Mouse (Mus musculus) hindbrain, embryonic 11.5 days (tissue): Measurements from ENCODE around the gene Clec2d. TPM values are rescaled to one million over a fixed set of nuclear protein-coding genes. Genes with fewer than 3 reads are reported as not detected.

ENCODE experiments used
- ATAC-seq: fragments of 200-750 bp; cut with Nextera tagmentation; 2 replicates; pipeline ENCODE4 v1.8.0; 2017; ENCODE audit warnings: mild to moderate bottlenecking, moderate TSS enrichment, moderate library complexity; ENCODE audit not compliant: low FRiP score
- DNase-seq: peaks from one replicate; pipeline ENCODE4 v3.0.0-alpha.2; 2015; ENCODE audit warnings: low spot score
- H3K27ac ChIP-seq: fragments of 300-500 bp; sonication (generic); 2 replicates; pipeline ENCODE4 v1.5.1; 2014; ENCODE audit warnings: mild to moderate bottlenecking, low read depth, low read length
- H3K27me3 ChIP-seq: fragments of 300-500 bp; sonication (generic); 2 replicates; pipeline ENCODE4 v1.6.1; 2014; ENCODE audit warnings: mild to moderate bottlenecking, low read length, moderate library complexity, mixed read lengths; ENCODE audit not compliant: control insufficient read depth, insufficient read depth
- H3K36me3 ChIP-seq: fragments of 300-500 bp; sonication (generic); 2 replicates; pipeline ENCODE4 v1.6.1; 2014; ENCODE audit warnings: mild to moderate bottlenecking, low read length, moderate library complexity, mixed read lengths; ENCODE audit not compliant: control insufficient read depth, insufficient read depth
- H3K4me1 ChIP-seq: fragments of 300-500 bp; sonication (generic); replicated peaks from 2 replicates; pipeline ENCODE4 v1.6.1; 2014; ENCODE audit warnings: low read length, mixed read lengths; ENCODE audit not compliant: control insufficient read depth, insufficient read depth
- H3K4me2 ChIP-seq: fragments of 300-500 bp; sonication (generic); replicated peaks from 2 replicates; pipeline ENCODE4 v1.6.1; 2014; ENCODE audit warnings: mild to moderate bottlenecking, low read depth, low read length
- H3K4me3 ChIP-seq: fragments of 300-500 bp; sonication (generic); 2 replicates; pipeline ENCODE4 v1.5.1; 2014; ENCODE audit warnings: low read depth, low read length
- H3K9ac ChIP-seq: fragments of 300-500 bp; sonication (generic); 2 replicates; pipeline ENCODE4 v1.6.1; 2014; ENCODE audit warnings: low read depth, low read length
- H3K9me3 ChIP-seq: fragments of 300-500 bp; sonication (generic); 2 replicates; pipeline ENCODE4 v1.6.1; 2016; ENCODE audit warnings: low read length; ENCODE audit not compliant: control insufficient read depth
- WGBS: fragments of 180-500 bp; shearing (Covaris S2); extraction: QIAGEN DNeasy Blood & Tissue Kit; methylation state at CpG from one replicate; pipeline ENCODE4 v1.1.7; 2014; 5-methylcytosine and 5-hydroxymethylcytosine counted together
- polyA plus RNA-seq: library from polyadenylated mRNA; unstranded; fragments of >200 nt; fragmentation: Nextera tagmentation; extraction: Ambion mirVana; gene quantifications from 2 replicates; pipeline ENCODE4 v1.2.1, GENCODE M21; 2014

Gene Clec2d
- polyA plus RNA-seq, 1 experiment from 2014 or later, result not detected

DNA sequence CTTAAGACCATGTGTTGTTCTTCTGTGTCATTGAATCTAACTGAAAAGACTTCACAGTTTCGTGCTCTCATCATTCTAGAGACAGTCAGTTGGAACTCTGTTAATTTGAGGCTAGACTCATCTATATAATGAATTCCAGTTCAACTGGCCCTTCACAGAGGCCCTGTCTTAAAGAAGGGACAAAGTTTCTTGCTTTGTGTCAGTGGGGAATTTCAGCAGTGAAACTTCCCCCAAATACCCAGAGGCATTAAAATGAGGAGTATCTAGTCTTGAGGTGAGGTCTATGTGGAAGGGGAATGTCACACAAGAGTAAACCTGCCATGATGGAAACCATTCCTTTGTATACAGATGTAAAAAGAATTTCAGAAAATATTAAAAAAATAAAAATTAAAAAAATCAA is 21.9 kb downstream of the Clec2d start:
- H3K27ac ChIP-seq, result no peak overlapping the region
- H3K4me3 ChIP-seq, result no peak overlapping the region
- H3K9ac ChIP-seq, result no peak overlapping the region
- H3K4me1 ChIP-seq, result no peaks in the 10 kb centered on the region
- H3K4me2 ChIP-seq, result no peak overlapping the region
- ATAC-seq, result no peak
- H3K27me3 ChIP-seq, result no peaks in the 10 kb centered on the region
- H3K36me3 ChIP-seq, result no peaks in the 10 kb centered on the region
- WGBS, result 100% methylated on average over 1 of the region's 1 CpGs
- DNase-seq, result no peak
- no peaks in the 10 kb centered on the region for H3K9me3 ChIP-seq

DNA sequence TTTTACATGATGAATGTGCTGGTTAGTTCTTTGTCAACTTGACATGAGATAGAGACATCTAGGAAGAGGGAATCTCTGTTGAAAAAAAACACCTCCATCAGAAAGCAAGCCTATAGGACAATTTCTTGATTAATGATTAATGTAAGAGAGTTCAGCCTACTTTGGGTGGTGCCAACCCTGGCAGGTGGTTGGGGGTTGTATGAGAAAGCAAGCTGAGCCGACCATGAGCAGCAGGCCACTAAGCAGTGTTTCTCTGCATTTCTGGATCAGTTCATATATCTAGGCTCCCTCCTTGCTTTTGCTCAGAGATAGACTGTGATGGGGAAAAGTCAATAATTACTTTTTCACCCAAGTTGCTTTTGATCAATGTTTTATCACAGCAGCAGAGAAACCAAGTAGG is 23.9 kb downstream of the Clec2d start:
- no peaks in the 10 kb centered on the region for H3K9me3 ChIP-seq
- 68% methylated on average over 1 of the region's 1 CpGs for WGBS
- ATAC-seq, result no peak
- no peak overlapping the region for H3K9ac ChIP-seq
- no peak overlapping the region for H3K4me3 ChIP-seq
- H3K36me3 ChIP-seq, result no peaks in the 10 kb centered on the region
- no peak overlapping the region for H3K27ac ChIP-seq
- DNase-seq, result no peak
- no peak overlapping the region for H3K4me2 ChIP-seq
- no peaks in the 10 kb centered on the region for H3K4me1 ChIP-seq
- no peaks in the 10 kb centered on the region for H3K27me3 ChIP-seq

DNA sequence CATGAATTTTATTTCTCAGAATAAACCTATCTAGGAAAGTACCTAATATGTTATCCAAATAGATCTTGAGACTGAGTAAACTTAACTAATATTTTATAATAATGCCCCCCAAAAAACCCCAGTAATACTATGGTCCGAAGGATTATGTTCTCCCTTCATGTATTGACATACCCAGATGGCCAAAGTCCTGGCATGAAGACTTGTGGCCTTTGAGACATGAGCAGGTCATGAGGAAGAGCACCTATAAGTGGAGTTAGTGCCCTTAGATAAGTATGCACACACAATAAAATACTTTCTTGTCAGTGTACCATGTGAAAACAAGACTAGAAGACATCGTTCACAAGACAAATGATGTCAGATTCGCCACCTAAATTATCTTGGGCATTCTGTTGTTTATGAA is 24.4 kb downstream of the Clec2d start:
- WGBS, result 89% methylated on average over 3 of the region's 3 CpGs
- Histone ChIP-seq H3K27ac (no peak overlapping the region), H3K4me2 (no peak overlapping the region), H3K27me3 (no peaks in the 10 kb centered on the region), H3K4me3 (no peak overlapping the region), H3K9ac (no peak overlapping the region), H3K9me3 (no peaks in the 10 kb centered on the region), H3K4me1 (no peaks in the 10 kb centered on the region), H3K36me3 (no peaks in the 10 kb centered on the region)
- DNase-seq (no peak), ATAC-seq (no peak)

DNA sequence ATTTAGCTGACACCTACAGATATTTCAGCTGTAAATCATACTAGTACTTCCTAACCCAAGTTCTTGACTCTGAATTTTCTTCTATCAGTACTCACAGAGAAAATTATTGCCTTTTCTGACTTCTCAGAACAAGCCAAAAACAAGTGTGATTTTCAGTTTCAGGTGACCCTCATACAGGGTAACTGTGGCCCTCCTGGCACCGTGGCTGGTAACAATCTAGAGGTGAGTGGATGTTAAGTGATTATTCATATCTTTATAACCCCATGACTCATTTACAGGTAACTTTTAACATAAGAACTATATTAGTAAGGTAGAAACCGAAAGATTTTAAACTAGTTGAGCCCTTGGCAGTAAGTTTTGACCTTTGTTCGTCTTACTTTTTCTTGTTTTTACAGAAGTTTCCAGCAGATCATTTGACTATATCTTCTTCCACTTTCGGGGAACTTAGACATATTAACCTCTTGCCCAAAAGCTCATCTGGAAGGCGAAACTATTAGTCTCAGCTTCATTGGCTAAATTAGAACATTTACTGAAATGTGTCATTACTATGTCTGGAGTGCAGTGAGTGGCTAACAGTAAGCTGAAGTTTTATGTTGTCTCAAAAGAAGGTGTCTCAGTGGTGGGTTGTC is 28.6 kb downstream of the Clec2d start:
- ATAC-seq, result no peak
- Histone ChIP-seq H3K4me2 (no peak overlapping the region), H3K9me3 (no peaks in the 10 kb centered on the region), H3K4me3 (no peak overlapping the region), H3K36me3 (no peaks in the 10 kb centered on the region), H3K9ac (no peak overlapping the region), H3K4me1 (no peaks in the 10 kb centered on the region), H3K27ac (no peak overlapping the region), H3K27me3 (no peaks in the 10 kb centered on the region)
- 93% methylated on average over 5 of the region's 5 CpGs for WGBS
- no peak for DNase-seq

DNA sequence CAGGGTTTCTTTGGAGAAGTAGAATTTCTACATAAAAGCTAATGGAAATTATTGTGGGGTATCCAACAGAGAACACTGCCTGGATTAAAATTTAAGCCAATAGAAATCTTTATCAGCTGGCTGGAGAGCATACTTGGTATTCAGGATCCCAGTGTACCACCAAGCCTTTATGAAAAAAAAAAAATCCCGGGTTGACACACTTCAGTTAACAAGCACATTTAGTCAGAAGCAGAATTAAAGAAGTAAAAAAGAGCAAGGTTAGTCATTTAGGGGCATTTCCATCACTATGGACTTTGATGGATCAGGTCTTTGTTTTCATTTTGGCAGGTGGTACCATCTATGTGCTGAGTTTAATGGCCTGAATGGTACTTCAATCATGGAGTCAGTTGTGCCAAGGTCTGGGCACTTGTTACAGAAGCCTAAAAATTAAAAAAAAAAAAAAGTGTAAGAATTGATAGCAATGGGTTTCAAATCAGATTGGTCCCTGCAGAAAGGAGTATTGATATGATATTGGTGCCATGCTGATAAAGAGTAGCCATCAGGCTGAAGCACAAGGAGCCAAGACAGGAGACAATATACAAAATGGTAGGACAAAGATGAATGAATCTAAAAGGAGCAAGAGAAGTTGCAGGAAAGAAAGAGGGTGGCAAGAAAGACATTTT is 29.5 kb downstream of the Clec2d start:
- DNase-seq, result no peak
- Histone ChIP-seq H3K36me3 (no peaks in the 10 kb centered on the region), H3K9ac (no peak overlapping the region), H3K4me1 (no peaks in the 10 kb centered on the region), H3K27me3 (no peaks in the 10 kb centered on the region), H3K4me2 (no peak overlapping the region), H3K27ac (no peak overlapping the region), H3K9me3 (no peaks in the 10 kb centered on the region), H3K4me3 (no peak overlapping the region)
- WGBS, result 72% methylated on average over 1 of the region's 1 CpGs
- ATAC-seq, result no peak

DNA sequence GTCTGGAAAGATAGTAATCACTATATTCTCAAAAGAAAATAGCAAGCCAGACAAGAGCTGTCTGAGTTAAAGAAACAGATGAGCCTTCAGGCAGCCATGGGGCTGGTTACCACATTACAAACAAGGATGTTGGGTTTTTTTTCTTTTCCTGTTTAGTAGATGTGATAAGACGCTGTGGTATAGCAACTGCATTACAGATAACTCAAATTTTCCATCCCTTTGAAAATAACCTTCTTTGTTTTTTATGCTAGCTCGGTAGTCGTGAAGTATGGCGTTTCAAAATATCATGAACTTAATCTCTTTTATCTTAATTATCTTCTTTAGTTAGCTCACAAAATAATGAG is 30.0 kb downstream of the Clec2d start:
- Histone ChIP-seq H3K9me3 (no peaks in the 10 kb centered on the region), H3K4me3 (no peak overlapping the region), H3K4me1 (no peaks in the 10 kb centered on the region), H3K4me2 (no peak overlapping the region), H3K36me3 (no peaks in the 10 kb centered on the region), H3K9ac (no peak overlapping the region), H3K27ac (no peak overlapping the region), H3K27me3 (no peaks in the 10 kb centered on the region)
- DNase-seq (no peak), ATAC-seq (no peak)
- 90% methylated on average over 4 of the region's 4 CpGs for WGBS

DNA sequence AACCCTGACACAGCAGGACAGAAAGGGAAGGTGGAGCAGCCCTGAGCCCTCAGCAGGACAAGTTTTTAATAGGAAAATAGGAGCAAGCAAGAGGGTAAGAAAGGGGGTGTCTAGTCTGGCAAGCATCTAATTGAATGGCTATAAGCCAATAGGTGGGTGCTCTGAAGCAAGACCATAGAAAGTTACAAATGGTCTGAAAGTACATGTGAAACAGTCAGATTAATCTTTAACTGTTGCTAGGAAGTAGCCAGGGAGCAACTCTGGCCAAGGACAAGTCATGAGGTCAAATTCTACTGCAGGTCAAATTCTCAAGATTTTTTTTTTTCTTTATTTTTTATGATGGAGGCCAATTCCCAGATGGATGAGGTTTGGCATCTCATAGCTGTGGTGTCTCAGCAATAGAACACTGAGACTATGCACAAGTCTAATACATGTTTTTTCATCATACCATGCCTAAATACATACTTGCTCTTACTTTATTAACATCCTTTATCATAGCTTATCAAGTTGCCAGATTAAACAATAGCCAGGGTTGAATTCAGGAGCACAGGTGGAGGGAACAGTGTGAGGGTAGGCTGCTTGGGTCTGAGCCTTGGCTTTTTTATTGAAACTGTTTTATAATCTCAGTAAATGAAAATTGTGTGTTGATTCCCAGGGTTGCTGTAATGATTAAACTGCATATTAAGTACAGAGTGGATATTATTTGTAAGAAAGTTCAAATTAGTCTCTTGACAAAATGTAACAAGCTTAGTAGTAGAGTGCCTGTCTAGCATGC is 32.2 kb downstream of the Clec2d start:
- Histone ChIP-seq H3K4me1 (no peaks in the 10 kb centered on the region), H3K36me3 (no peaks in the 10 kb centered on the region), H3K27ac (no peak overlapping the region), H3K9me3 (no peaks in the 10 kb centered on the region), H3K4me3 (no peak overlapping the region), H3K9ac (no peak overlapping the region), H3K4me2 (no peak overlapping the region), H3K27me3 (no peaks in the 10 kb centered on the region)
- ATAC-seq (no peak), DNase-seq (no peak)

DNA sequence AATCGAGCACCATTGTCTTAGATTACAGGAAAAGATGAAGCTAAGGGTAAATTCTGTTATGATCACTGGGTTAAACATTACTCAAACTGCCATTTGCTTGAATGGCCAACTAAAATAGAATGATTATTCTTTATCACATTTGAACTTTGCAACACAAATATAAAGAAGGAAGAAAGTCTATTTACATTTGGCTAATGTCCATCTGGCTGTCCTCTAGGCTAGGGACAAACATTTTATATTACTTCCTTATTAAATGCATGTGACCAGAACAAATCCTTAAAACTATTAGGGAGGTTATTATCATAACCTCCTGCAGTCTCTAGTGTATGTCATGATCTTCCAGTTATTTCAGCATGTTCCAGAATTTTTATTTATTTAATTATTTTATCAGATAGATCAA is 33.1 kb downstream of the Clec2d start:
- DNase-seq, result no peak
- Histone ChIP-seq H3K27me3 (no peaks in the 10 kb centered on the region), H3K9me3 (no peaks in the 10 kb centered on the region), H3K4me1 (no peaks in the 10 kb centered on the region), H3K4me3 (no peak overlapping the region), H3K36me3 (no peaks in the 10 kb centered on the region), H3K27ac (no peak overlapping the region), H3K4me2 (no peak overlapping the region), H3K9ac (no peak overlapping the region)
- 85% methylated on average over 1 of the region's 1 CpGs for WGBS
- ATAC-seq, result no peak

DNA sequence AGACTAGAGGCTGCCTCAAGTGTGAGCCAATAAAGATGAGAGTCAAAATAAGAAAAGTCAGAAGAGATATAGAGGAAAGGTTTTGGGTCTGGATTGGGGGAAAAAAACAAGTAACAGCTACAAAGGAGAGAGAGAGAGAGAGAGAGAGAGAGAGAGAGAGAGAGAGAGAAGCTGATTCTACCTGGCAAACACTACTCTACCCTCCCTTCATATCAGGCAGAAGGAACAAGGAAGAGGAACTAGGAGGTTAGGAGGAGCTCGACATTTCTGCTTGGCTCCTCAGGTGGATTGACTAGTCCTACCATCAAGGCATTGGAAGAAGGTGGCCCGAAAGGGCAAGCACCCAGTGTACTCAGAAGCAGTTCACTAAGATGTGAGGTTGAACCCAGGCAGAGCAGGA is 33.8 kb downstream of the Clec2d start:
- H3K4me2 ChIP-seq, result no peak overlapping the region
- DNase-seq (no peak), ATAC-seq (no peak)
- no peaks in the 10 kb centered on the region for H3K27me3 ChIP-seq
- H3K9me3 ChIP-seq, result no peaks in the 10 kb centered on the region
- H3K4me3 ChIP-seq, result no peak overlapping the region
- no peaks in the 10 kb centered on the region for H3K4me1 ChIP-seq
- H3K9ac ChIP-seq, result no peak overlapping the region
- no peaks in the 10 kb centered on the region for H3K36me3 ChIP-seq
- 83% methylated on average over 2 of the region's 2 CpGs for WGBS
- no peak overlapping the region for H3K27ac ChIP-seq
